Mouse (Mus musculus): ENCODE measurements around the gene Rfx8. TPM values are rescaled to one million over a fixed set of nuclear protein-coding genes. Genes with fewer than 3 reads are reported as not detected.
A peak's percentile ranks its signal among the peaks of the same experiment; 100 is the strongest.
"Not testable (repeated sequence)": the region's sequence is repeated elsewhere in the genome, so short reads cannot be mapped to it uniquely, and the experiment has no call there.

The Rfx8 gene
- polyA plus RNA-seq, 1 experiment from 2014 or later = 0.12 TPM

DNA sequence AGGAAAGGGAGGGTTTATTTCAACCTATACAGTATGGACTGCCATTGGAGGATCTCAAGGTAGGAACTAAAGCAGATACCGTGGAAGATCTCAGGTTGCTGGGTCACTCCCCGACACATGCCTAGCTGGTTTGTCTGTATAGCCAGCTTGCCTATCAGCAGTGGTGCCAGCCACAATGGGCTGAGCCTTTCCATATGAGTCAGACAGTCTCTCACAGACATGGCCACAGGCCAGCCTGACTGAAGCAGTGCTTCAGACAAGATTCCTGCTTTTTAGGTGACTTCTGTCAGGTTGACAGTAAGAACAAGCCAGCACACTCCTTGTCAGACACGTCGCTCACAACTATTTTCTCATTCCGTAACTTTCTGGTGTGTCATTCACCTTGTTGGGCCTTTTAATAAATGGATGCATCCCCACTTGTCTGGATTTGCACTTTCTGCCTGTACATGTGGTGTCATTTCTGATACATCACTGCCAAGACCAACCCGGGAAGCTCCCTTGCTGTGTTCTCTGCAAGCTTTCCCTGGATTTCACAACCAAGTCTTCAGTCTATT lies 63.7 kb downstream of the Rfx8 start:
- ATAC-seq = no peak
- no peaks in the 10 kb centered on the region for H3K4me1 ChIP-seq
- H3K36me3 ChIP-seq = no peaks in the 10 kb centered on the region
- no peak overlapping the region for H3K9ac ChIP-seq
- H3K27ac ChIP-seq = no peak overlapping the region
- no peak overlapping the region for H3K4me3 ChIP-seq
- no peak overlapping the region for H3K4me2 ChIP-seq
- 75% methylated on average over 6 of the region's 6 CpGs for WGBS (ENCODE audit: insufficient replicate concordance)
- H3K9me3 ChIP-seq (replicated peaks) = no peaks in the 10 kb centered on the region
- peaks cover 15% of the 10 kb centered on the region for H3K27me3 ChIP-seq (replicated peaks)

DNA sequence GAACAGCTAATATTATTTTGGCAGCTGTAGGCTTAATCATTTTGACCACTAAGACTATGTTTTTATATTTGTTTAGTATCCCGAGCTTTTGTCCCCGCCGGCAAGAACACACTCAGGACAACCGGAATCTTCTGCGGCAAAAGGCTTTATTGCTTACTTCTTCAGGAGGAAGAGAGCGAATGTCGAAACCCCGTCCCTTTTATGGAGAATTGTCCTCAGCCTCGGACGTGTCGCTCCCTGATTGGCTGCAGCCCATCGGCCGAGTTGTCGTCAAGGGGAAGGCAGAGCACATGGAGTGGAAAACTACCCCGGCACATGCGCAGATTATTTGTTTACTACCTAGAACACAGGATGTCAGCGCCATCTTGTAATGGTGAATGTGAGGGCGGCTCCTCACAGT lies 65.9 kb downstream of the Rfx8 start:
- H3K36me3 ChIP-seq; H3K9me3 ChIP-seq (replicated peaks); H3K27ac ChIP-seq; ATAC-seq; H3K9ac ChIP-seq; H3K4me3 ChIP-seq; H3K4me2 ChIP-seq: not testable (repeated sequence)
- WGBS (ENCODE audit: insufficient replicate concordance) = 82% methylated on average over 18 of the region's 18 CpGs
- Histone ChIP-seq H3K27me3 (replicated peaks) (peaks cover 37% of the 10 kb centered on the region), H3K4me1 (peaks cover 11% of the 10 kb centered on the region; the same call in 1 of the 2 replicates)

DNA sequence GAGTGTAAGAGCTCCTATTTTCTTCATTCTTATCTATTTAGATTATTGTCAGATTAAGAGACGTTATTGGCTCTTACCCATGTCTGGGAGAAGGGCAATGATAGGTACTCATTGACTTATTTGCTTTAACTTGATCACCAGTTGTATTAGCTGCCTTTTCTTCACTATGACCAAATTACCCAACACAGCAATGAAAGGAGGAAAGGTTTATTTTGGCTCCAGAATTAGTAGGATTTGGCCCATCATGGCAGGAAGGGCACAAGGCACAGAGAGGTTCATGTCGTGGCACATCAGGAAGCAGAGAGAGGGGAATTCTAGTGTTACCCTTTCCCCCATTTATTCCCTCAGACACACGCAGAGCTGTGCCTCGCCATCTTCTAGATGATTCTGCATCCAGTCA lies 67.8 kb downstream of the Rfx8 start:
- no peak overlapping the region for H3K4me2 ChIP-seq

DNA sequence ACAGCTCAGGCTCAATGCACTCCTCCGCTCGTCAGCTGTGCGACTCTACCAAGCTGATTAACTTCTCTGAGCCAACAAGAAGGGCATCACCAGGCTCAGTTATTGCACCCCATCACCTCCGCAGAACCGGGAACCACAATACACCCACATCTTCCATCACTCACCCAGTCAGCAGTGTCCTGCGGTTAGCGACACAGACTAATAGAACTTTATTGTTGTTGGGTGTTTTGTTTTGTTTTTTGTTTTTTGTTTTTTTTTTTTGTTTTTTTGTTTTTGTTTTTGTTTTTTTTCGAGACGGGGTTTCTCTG lies 69.6 kb downstream of the Rfx8 start, which contains the start of gene Creg2:
Gene Creg2 (minus strand): TSS at position 234 of the 308 bp plus-strand sequence.
- Histone ChIP-seq H3K27me3 (replicated peaks) (peaks cover 69% of the 10 kb centered on the region), H3K4me1 (peaks cover 11% of the 10 kb centered on the region; the same call in 1 of the 2 replicates), H3K9ac (no peak within 1 kb of the TSS), H3K9me3 (replicated peaks) (no peaks in the 10 kb centered on the region), H3K27ac (no peak within 1 kb of the TSS), H3K36me3 (no peaks in the 10 kb centered on the region), H3K4me3 (peak within 1 kb of the TSS; percentile 47), H3K4me2 (peak within 1 kb of the TSS; percentile 74)
- 27% methylated on average over 9 of the region's 9 CpGs for WGBS (ENCODE audit: insufficient replicate concordance)
- ATAC-seq = no peak

More for the DNA sequence above, 67.8 kb downstream of the Rfx8 start:
- no peaks in the 10 kb centered on the region for H3K36me3 ChIP-seq
- WGBS (ENCODE audit: insufficient replicate concordance) = 56% methylated on average over 4 of the region's 4 CpGs
- H3K4me1 ChIP-seq = peaks cover 11% of the 10 kb centered on the region; the same call in 1 of the 2 replicates
- no peak overlapping the region for H3K4me3 ChIP-seq
- peaks cover 54% of the 10 kb centered on the region for H3K27me3 ChIP-seq (replicated peaks)
- ATAC-seq = no peak
- no peaks in the 10 kb centered on the region for H3K9me3 ChIP-seq (replicated peaks)
- no peak overlapping the region for H3K9ac ChIP-seq
- H3K27ac ChIP-seq = no peak overlapping the region

DNA sequence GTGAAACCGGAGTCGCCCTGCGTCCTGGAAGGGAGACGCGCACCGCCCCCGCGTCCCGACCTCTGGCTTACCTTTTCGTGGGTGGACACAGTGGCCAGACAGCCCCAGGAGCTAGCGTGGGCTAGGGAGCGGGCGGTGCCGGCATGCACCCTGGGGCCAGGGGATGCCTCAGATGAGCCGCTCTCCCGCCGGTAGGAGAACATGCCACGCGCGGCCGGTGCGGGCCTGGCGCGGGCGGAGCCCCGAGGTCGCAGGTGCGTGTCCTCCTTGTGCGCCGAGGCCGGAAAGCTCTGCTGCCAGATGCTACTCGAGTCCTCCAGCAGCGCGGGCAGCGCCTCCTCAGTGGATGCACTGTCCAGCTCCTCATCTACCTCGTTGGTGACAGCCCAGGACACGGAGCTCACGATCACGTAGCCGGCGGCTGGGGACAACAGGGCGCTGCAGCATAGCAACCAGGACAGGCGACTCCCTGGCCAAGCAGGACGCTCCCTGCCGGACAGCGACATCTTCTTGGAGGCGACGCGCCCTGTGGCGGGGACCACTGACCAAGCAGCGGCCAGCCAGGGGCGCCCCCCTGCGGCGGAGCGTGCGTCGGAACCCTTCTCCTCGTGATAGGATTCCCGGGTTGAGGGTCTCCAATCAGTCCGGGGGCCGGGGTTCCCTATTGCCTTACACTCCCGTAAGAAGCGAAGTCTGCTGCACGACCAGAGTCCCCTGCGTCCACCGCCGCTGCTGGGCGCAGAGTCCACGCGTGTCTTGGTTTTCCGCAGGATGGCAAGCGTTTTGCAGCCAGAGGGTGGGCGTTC lies 70.2 kb downstream of the Rfx8 start:
- peak overlapping the region; percentile 74 for H3K4me2 ChIP-seq
- no peaks in the 10 kb centered on the region for H3K36me3 ChIP-seq
- 2% methylated on average over 71 of the region's 73 CpGs for WGBS (ENCODE audit: insufficient replicate concordance)
- H3K9ac ChIP-seq = no peak overlapping the region
- H3K27ac ChIP-seq = no peak overlapping the region
- no peaks in the 10 kb centered on the region for H3K9me3 ChIP-seq (replicated peaks)
- H3K4me3 ChIP-seq = peak overlapping the region; percentile 47
- 0 out of 2 replicates have a peak, but pooled peaks have one; percentile 32 for ATAC-seq
- H3K27me3 ChIP-seq (replicated peaks) = peaks cover 71% of the 10 kb centered on the region
- H3K4me1 ChIP-seq = peaks cover 13% of the 10 kb centered on the region; the same call in 1 of the 2 replicates

DNA sequence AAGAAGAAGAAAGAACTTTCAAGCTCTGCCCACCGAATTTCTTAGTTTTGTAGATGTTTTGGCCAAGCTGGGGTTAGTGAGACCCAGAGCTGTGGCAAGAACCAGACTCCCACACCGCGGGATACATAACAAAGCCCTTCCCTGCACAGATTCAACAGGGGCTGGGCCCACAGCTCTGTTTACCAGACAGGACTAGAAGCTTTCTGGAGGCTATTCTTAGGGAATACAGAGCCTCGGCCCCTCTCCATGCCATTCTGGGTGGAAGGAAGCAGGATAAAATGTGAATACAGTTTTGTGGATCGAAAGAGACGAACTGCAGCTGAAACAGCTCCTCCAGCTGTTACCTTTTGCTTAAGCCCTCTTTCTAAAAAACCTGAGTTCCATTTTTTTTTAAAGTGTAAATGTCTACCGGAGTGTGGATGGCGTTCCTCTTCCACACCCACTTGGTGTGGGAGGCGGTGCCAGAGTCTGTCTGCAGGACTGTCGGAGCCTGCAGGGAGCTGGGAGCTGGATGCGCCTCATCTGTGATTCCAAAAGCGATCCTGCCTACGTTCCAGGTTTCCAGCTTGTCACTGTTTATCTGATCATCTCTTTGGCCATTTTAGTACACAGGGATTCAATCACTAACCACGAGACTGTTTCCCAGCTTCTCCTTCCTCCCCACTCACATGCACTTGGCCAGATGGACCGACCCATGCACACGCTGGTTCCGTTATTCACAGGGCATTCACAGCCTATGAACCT lies 70.9 kb downstream of the Rfx8 start:
- 26% methylated on average over 17 of the region's 17 CpGs for WGBS (ENCODE audit: insufficient replicate concordance)
- no peak overlapping the region for H3K9ac ChIP-seq
- H3K27me3 ChIP-seq (replicated peaks) = peaks cover 71% of the 10 kb centered on the region

DNA sequence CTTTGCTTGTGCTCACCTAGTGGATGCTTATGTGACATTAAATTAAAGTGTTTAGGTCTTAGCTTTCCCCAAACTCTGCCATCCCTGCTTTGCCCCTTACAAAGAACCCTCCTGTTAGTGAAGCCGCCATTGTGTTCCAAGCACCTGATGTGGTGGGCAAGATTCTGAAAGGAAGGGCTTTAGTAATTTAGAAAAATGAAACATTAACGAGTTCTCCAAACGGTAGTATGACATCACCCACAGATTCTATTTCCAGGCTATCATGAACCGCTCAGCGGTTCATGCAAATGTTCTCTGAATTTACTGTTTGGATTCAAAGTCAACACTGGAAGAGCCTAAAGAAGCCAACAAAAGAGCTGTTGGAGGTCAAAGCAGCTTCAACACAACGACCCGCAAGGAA lies 72.2 kb downstream of the Rfx8 start:
- no peak overlapping the region for H3K4me2 ChIP-seq
- 76% methylated on average over 7 of the region's 7 CpGs for WGBS (ENCODE audit: insufficient replicate concordance)

More for the DNA sequence above, 70.9 kb downstream of the Rfx8 start:
- H3K9me3 ChIP-seq (replicated peaks) = no peaks in the 10 kb centered on the region
- H3K4me2 ChIP-seq = peak overlapping the region; percentile 74
- no peak for ATAC-seq
- no peak overlapping the region for H3K27ac ChIP-seq
- H3K4me1 ChIP-seq = peaks cover 20% of the 10 kb centered on the region
- H3K36me3 ChIP-seq = no peaks in the 10 kb centered on the region
- H3K4me3 ChIP-seq = peak overlapping the region; percentile 47

DNA sequence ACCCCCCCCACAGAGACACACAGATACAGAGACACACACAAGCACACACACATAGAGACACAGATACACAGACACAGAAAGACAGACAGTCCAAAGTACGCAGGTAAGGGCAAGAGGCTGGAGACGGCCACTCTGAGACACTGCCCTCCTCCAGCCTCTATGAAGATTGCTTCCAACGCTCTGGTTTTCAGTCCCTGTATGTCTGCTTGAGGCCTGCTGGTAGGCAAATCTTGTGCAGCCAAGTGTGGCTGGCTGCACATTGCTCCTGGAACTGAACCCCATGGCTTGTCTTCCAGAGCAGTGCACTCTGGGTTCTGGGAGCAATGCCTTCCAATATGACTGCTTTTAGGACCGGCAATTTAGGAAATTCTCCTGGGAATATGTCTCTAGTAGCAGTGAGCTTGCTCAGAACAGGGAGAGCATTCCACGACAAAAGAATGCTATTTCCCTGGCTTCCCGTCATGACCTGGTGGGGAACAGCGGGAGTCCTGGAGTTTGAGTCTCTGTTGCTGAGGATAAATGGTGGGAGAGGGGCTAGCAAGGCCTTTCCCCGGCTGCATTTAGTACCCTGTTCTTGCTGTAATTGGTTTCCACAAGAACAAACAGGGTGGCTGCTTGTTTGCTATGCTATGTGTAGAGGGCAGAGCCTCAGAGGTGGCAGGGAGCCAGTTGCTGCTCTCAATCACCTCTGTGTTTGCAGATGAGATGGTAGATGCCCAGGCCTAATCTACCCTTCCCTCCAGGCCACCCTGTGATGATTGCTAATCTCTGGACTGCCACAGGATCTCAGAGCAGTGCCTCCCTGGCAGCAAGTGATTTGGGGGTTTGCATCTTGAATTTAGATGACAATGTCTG lies 74.7 kb downstream of the Rfx8 start:
- H3K9me3 ChIP-seq (replicated peaks) = no peaks in the 10 kb centered on the region
- ATAC-seq = no peak
- H3K4me2 ChIP-seq = no peak overlapping the region
- no peak overlapping the region for H3K9ac ChIP-seq
- H3K36me3 ChIP-seq = no peaks in the 10 kb centered on the region
- no peak overlapping the region for H3K27ac ChIP-seq
- WGBS (ENCODE audit: insufficient replicate concordance) = 65% methylated on average over 8 of the region's 8 CpGs
- peaks cover 47% of the 10 kb centered on the region for H3K27me3 ChIP-seq (replicated peaks)
- H3K4me1 ChIP-seq = peaks cover 21% of the 10 kb centered on the region
- no peak overlapping the region for H3K4me3 ChIP-seq

More for the DNA sequence above, 72.2 kb downstream of the Rfx8 start:
- Histone ChIP-seq H3K27me3 (replicated peaks) (peaks cover 71% of the 10 kb centered on the region), H3K9ac (no peak overlapping the region), H3K4me3 (no peak overlapping the region), H3K9me3 (replicated peaks) (no peaks in the 10 kb centered on the region), H3K27ac (no peak overlapping the region), H3K36me3 (no peaks in the 10 kb centered on the region), H3K4me1 (peaks cover 22% of the 10 kb centered on the region)
- ATAC-seq = no peak

DNA sequence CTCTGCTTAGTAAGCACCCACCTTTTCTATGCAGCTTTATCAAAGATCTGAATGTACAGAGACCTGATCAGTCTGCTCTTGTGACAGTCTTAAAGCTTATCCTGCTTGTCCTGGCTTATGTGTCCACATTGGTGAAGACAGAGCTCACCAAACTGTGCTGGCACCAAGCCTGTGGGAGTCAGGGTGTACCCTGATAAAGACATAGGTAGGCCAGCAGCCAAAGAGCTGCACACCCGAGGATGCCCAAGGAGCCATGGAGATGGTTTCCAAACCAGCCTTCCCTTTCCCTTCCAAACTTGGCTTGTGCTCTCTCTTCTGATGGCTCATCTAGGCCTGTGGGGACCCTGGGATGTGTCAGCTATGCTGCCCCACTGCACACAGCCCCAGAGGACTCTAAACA lies 76.5 kb downstream of the Rfx8 start:
- Histone ChIP-seq H3K27ac (no peak overlapping the region), H3K4me2 (no peak overlapping the region), H3K4me1 (peaks cover 10% of the 10 kb centered on the region), H3K27me3 (replicated peaks) (peaks cover 29% of the 10 kb centered on the region), H3K36me3 (no peaks in the 10 kb centered on the region), H3K9ac (no peak overlapping the region), H3K4me3 (no peak overlapping the region), H3K9me3 (replicated peaks) (no peaks in the 10 kb centered on the region)
- 26% methylated on average over 1 of the region's 1 CpGs for WGBS (ENCODE audit: insufficient replicate concordance)
- ATAC-seq = no peak

DNA sequence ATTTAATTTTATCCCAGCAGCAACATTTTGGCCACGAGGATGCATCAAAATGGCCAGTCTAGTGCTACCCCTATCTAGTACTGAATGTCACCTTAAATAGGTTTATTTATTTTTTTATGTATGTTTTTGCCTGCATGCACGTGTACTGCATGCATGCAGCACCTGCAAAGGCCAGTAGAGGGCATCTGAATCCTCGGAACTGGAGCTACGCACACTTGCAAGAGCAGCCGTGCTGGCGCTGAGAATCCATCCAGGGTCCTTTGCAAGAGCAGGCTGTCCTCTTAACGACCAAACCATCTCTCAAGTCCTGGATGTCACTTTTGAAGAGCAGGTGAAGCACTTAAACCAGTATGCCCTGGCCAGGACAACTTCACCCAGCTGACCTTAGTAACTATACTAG lies 79.1 kb downstream of the Rfx8 start:
- Histone ChIP-seq H3K4me2 (no peak overlapping the region), H3K9ac (no peak overlapping the region), H3K36me3 (no peaks in the 10 kb centered on the region), H3K4me3 (no peak overlapping the region), H3K27me3 (replicated peaks) (0 out of 2 replicates have a peak, but pooled peaks cover 5% of the 10 kb centered on the region), H3K27ac (no peak overlapping the region), H3K4me1 (peaks cover 10% of the 10 kb centered on the region), H3K9me3 (replicated peaks) (no peaks in the 10 kb centered on the region)
- 76% methylated on average over 7 of the region's 7 CpGs for WGBS (ENCODE audit: insufficient replicate concordance)
- no peak for ATAC-seq

DNA sequence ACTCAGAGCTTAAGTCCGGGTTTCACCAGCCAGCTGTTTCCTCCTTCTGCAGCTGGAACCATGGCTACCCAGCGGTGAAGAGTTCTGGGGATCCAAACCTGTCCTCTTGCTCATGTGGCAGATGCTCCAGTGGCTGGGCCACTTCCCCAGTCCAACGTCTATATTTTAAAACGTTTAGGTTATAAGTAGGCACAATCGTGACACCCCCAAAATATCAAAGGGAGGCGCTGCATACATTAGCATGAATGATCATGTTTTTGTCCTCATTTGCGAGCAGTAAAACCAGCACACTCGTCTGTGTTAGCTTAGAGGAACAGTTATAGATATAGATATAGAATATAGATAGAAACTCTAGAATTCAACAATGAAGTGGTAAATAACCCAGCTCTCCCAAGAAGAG lies 83.7 kb downstream of the Rfx8 start:
- ATAC-seq = no peak
- no peak overlapping the region for H3K27ac ChIP-seq
- no peaks in the 10 kb centered on the region for H3K9me3 ChIP-seq (replicated peaks)
- H3K9ac ChIP-seq = no peak overlapping the region
- no peak overlapping the region for H3K4me2 ChIP-seq
- no peaks in the 10 kb centered on the region for H3K36me3 ChIP-seq
- no peak overlapping the region for H3K4me3 ChIP-seq
- WGBS (ENCODE audit: insufficient replicate concordance) = 44% methylated on average over 8 of the region's 8 CpGs
- H3K4me1 ChIP-seq = no peaks in the 10 kb centered on the region
- H3K27me3 ChIP-seq (replicated peaks) = peaks cover 6% of the 10 kb centered on the region; the same call in 1 of the 2 replicates
